Mouse (Mus musculus) thymus, postnatal 10 days (tissue): ENCODE measurements around the gene Aup1.

Experiments
- DNase-seq, 2 experiments: peaks; one replicate each; pipeline ENCODE4 v3.0.0; 2021; ENCODE audit warnings: low spot score in 2 of 2

Aup1 gene

DNA sequence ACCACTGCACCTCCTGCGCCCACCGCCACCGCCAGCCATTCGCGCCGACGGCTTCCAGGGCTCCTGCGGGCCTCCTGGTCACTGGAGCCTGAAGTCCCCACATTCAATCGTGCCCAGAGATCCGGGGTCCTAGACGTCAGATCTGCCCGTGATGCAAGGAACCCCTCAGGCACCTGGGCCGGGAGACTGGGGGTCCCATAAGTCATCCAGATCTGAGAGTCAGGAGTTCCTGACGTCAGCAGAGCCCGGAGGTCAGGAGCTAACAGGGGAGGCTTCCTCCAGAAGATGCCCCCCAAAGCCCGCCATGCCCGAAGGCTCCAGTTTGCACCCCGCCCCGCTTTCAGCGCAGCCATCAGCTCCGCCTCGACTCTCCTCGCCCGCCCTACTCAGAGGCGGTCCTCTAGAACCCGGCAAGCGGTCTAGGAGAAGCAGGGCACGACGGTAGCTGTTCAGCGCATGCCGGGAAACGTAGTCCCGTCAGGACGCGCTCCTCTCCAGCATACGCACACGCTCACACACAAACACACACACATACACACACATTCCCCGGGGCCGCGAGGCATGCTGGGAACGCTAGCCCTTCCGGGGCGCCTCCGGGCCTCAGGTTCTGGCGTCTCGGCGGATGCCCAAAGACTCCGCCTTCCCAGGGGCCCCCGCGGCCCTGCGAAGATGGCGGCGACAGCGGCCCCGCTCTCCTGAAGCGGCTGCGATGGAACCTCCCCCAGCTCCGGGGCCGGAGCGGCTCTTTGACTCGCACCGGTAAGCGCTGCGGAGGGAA is at the start of gene Aup1:
Gene Aup1, plus strand, starts transcription at position 448 of the 778 bp plus-strand sequence.
- peak; percentile 96 for DNase-seq

DNA sequence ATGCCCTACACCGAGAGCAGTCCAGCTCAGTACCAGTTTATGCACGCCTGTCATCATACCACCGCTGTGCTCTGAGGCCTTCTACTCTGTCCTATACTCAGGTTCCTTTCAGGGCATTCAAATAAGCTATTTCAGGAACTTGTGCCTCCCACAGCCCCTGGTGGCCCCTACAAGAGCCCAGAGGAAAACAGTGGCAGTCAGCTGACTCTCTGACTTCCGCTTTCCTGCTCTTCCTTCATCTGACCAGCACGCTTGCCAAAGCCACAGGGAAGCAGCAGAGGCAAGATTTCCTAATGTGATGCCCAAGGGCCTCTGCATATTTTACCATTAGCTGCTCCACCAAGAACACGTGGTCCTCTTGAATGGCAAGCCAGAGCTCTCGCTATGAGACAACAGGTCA is 49.4 kb upstream of the Aup1 start:
- no peak for DNase-seq

DNA sequence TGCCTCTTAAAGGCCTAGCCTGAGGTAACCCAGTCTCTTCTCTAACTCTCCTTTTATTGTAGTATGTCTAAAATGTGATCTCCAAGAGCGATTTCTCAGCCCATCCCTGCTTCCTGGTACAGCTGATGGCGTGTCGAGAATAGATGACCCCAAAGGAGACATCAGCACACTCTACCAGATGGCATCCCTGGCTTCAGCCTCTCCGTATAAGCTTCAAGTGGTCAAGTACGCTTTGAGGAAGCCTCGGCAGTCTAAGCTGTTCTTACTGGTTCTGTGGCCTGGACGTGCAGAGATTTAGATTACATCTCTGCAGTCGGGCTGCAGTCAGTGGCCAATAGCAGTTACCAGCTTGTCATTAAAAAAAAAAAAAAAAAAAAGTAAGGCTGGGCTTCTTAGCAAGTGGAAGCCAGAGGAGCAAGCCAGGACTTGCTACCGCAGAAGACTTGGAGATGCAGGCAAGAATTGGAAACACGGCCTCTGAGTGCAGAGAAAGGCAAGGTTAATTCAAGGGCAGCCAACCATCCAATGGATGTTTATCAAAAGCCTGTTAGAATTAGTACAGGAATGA is 48.8 kb upstream of the Aup1 start:
- no peak for DNase-seq

DNA sequence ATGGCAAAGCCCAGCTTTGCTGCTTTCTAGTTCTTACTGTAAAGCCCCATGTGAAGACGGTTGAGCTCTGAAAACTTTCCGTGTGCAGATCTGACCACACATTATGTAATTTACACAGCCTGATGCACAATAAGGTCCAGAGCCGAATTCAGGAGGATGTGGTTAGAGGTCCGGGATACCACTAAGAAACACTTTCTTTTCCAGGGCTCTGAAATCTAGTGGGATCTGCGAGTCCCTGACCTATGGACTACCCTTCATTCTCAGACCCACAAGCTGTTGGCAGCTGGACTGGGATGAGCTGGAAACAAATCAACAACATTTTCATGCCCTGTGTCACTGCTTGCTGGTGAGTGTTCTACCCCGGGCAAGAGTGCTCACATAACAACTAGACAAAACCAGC is 48.2 kb upstream of the Aup1 start:
- no peak for DNase-seq

DNA sequence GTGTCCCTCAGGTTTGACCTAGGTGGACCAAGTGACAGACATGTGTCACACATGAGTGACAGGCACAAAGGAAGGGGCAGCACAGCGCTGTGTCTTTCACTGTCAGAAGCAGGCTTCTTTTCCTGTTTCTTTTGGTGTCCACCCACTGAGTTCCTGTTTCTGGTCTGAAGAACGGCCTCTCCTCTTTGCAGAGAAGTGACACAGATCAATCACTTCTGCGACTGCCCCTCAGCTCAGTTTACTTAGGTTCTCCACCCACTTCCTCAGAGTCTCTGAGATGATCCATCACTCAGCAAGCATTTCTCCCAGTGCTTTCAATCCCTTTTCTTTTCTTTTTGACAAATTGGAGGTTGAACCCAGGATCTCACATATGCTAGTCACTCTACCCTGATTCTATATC is 45.7 kb upstream of the Aup1 start:
- DNase-seq = no peak

DNA sequence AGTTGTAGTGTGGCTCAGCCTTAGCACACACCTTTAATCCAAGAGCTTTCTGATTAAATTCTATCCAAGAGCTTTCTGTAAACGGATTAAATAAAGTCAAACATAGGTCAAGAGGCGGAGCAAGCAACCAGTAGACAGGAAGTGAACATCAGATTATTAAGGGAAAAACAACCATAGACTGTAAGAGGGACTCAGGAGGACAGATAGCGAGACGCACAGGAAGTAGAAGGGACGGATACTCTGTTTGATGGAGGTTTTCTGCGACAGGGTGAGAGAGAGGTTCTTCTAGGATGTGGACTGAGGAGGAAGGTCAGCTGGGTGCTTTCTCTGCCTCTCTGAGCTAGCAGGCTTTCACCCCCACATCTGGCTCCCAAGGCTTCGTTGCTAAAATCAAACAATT is 44.3 kb upstream of the Aup1 start:
- no peak for DNase-seq

DNA sequence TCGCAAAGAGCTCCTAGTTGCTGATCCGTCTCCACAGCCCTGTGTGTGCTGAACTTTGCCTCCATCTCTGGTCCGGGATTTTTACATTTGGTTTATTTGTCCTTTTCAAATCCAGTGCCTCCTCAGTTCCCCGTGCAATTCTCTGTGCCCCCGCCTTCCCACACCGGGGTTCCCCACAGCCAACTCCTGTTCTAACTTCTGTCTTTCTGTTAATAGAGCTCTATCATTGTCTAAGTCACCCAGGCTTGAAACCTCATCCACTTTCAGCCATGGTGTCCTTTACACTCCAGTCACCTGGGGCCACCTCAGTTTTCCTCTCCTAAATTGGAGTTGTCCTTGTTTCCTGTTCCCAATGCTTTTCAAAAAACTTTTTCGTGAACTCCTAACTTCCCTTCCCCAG is 43.1 kb upstream of the Aup1 start:
- no peak for DNase-seq

DNA sequence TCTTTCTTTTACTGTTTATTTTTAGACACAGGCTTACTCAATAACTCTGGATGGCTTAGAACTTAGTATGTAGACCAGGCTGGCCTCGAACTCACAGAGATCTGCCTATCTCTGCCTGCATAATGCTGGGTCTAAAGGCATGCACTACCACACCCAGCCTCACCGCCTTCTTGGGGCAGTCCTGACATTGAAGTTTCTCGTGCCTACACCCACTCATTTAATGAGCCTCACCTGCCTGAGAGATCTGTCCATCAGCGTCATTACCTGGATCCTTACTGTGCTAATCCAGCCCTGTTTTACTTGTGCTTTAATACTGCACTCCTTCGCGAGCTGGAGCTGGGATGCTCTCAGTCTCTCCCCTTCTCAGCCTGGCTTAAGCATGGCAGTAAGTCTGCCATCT is 42.6 kb upstream of the Aup1 start:
- DNase-seq = no peak

DNA sequence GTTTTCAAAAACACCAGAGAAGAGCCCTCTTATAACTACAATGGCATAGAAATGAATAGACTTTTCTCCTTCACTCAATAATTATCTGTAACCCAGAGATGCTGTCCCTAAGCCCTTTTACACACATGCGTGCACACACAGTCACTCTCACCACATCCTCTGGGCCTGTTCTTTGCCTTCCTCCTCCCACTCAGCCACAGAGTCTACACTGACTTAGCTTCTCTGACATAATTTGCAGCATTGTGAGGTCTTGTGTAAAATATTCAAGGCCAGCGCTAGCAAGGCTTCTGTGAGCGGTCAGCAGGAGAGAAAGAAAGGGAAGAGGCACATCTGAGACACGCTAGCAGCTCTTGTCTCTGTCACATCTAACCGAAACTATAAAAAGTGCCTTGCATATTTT is 40.9 kb upstream of the Aup1 start:
- DNase-seq = no peak

DNA sequence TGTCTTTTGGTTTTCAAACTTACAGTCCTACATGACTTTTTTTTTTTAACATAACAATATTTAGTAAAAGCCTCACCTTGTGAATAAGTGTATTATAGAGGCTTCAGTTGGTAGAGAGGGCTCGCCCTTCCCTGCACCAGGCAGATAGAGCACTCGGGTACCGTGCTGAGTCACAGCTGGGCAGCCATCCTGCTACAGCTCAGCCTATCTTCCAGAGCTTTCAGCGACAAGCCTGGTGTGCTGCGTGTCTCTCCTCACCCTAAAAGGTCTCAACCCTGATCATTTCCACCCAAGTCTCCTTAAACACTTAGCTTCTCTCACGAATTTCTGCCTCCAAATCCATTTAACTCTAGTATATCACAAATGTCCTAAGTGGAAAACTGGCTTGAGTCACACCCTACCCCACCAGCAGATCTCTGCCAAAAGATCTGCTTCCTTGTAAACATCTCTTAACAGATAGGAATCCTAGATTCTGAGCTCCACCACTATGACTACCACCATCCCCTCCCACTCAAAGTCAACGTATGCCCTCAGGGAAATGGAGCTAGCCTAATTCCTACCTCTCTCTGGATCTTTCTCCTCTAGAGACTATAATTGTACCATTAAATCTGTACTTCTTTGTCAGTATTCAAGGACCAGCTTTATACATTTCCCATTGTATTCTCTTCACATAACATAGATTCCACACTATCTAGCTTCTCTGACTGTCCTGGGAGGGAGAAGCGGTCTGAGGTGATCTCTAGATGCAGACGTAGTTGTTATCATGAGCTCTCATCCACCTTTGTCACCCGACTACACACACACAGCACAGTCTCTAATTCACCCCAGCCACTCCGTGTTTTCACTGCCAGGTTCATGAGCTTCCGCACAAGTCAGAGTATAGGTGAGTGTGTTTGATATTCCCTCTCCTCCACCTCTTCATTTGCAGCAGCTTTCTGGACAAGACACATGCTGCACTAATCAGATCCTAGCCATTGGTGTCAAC is 39.5 kb upstream of the Aup1 start:
- no peak for DNase-seq

DNA sequence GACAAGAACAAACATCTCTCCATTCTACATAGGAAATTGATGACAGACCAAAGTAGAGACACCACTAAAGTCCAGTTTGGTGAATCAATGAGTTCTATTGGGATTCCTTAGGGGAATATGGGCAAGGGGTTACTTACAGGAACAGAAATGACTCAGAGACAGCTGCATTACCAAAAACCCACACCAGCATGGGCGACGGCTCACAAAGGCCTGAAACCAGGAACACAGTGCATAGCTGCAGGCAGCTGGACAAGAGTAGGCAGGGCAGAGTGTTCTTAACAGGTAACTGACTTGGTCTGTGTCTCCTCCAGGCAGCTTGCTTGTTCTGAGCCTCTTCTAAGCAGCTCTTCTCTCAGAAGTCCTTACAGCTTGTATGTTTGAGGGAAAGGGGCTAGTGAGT is 38.6 kb upstream of the Aup1 start:
- DNase-seq = no peak

DNA sequence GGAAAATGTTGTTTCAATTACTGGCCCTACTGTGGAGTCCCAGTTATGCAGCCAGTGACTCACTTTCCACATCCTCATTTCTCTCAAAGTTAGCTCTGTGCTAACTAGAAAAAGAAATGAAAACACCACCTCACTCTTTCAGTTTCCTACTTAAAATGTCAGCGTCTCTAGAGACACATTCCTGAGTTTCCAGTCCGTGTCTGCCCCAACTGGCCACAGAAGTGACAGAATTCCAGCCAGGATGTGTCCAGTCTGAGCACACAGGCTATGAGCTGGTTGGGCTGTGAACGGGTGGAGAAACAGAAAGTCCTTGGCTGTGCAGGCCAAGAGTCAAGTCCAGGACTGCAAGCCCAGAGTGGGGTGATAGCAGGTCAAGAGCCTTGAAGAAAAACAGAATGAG is 37.1 kb upstream of the Aup1 start:
- no peak for DNase-seq

DNA sequence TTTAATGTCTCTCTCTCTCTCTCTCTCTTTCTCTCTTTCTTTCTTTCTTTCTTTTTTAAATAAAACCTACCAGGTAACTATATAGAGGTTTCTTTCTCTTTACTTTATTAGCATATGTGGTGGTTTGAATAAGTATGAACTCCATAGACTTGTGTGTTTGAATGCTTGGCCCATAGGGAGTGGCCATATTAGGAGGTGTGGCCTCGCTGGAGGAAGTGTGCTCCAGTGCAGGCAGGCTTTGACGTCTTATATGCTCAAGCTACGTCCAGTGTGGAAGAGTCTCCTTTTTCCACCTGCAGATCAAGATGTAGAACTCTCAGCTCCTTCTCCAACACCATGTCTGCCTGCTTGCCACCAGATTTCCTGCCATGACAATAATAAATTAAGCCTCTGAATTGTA is 35.3 kb upstream of the Aup1 start:
- DNase-seq = no peak

DNA sequence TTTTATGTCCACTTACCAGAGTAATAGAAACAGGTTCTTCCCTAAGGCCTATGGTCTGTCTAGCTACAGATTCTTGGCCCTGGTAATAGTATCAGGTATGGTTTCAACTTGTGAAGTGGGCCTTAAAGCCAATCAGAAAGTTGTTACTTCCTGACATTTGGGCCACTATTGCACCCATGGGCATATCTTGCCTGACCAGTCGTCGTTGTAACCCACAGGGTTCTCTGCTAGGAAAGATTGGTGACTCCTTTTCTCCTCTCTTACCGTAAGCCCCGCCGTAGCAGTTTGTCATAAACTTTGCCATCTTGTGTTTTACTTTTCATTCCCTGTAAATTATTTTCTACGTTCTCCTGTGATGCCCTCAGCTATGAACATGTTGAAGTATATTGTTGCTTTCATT is 34.2 kb upstream of the Aup1 start:
- DNase-seq = no peak

DNA sequence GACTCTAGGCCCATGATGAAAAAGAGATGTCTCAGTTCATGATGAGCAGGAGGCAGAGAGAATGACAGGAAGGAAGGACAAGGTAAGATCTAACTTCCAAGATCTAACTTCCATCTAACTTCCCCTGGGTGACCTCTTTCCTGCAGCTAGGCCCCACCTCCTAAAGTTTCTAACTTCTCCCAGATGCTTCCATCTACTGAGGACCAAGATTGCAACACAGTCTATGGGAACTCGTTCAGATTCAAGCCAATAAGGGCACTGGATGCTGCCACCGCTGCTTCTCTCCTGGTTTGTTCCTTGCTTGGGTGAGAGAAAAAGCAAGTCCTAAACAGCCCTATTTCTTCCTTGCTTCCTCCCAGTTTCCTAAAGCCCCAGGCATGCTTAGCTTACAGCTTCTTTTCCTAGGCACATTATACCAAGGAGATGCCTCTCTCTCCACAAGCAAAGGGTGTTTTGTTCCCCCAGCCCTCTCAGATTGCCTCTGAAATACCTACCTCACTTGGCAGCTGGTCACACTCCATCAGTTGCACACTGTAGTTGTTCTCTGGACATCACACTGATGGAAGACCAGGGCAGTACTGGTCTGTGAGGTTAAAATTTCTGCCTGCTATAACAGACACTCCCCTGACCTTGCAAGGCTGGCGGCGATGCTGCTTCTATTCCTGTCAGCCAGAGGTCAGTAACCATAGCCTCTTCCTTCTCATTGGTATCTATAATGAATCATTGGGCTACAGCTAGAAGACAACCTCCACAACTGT is 33.3 kb upstream of the Aup1 start:
- no peak for DNase-seq

DNA sequence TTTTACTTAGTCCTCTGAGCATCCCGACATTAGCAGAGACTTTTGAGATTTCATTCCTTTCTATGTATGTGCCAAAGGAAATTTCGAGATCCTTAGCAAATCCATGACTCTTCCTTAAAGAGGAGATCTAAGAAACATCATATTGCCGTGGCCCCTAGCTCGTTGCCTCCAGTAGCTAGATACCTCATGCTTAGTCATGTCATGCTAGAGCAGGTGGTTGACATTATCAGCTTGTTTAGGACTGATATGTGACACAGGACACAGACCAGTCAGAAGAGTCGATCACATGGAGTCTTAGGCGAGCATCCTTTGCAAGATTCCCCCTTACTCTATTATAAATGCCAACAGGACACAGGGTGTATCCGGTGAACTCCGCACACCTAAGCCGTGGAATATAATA is 31.3 kb upstream of the Aup1 start:
- no peak for DNase-seq

DNA sequence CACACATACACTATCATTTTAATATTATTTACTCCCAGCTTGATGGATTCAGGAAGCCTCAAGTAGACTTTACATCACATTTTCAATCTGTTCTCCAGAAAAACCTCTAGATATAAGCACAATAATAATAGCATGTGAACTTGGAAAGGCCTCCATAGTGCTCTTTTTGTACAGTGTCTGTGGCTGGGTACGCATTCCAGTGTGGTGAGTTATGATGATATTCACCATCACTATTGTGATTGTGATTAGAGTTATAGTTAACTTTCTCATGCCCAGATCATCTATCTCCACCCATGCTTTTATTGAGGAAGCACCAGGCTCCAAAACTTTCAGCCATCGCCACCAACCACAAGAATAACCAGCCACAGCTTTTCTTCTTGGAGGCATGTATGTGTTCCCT is 30.5 kb upstream of the Aup1 start:
- DNase-seq = no peak

DNA sequence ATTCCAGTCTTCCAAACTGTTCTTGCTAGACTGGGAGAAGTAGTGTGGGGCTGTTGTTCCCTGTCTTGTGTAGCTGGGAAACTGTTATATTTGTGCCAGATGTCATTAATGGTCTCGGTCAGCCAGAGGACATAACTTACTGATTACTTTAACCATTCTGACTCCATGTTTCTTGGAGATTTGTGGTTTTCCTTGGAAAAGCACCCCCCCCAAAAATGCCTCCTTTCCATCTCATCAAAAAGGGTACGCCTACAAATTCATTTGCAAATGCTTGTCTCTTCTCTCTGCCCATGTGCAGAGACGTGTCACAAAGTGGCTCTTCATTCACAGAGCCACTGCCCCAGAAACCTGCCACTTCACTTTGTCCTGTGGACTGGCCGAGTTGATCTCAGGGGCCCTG is 29.9 kb upstream of the Aup1 start:
- DNase-seq = no peak

DNA sequence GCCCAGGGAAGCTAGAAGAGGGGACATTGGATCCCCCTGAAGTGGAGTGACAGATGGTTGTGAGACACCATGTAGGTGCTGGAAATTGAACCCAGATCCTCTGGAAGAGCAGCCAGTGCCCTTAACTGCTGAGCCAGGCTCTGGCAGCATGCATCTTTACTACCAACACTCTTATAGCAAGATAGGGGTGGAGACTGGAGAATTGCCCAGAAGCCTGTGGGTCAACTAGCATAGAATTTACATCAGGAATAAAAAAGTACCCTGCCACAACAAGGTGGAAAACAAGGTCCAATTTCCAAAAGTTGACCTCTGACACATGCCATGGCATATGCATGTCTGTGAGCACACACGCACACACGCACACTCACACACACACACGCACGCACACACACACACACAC is 29.1 kb upstream of the Aup1 start:
- no peak for DNase-seq

DNA sequence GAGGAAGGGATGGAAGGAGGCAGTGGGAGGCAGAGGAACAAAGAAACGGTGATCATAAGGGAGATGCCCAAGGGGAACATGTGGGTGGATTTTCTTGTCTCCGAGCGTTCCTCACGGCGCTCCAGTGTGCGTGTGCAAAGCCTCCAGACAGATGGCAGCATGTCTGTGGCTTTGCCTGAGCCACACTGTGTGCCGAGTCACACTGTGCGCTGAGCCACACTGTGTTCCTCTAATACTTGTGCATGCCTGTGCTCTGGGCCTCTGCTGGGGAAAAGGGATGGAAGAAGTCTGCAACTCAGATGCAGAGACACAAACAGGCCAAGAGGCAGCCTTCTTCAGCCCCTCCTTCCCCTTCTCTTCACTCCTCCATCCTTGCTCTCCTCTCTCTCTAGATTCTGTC is 27.0 kb upstream of the Aup1 start:
- no peak for DNase-seq

DNA sequence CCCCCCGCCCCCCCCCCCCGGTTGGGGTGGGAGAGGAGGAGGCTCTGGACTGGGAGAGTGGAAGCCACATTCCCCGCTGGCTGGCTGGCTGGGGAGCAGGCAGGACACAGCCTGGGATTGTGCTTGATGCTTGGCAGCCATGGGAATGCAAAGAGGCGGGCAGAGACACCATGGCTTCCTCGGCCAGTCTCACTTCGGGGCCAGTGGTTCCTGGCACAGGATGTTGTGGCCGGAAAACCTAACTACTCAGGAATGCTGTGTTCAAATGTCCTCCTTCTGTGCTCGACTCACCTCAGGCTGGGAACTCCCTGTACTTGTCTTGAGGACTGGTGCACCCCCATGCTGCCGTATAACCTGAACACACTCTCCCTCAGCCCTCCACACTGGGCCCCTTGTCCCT is 26.6 kb upstream of the Aup1 start:
- DNase-seq = no peak

DNA sequence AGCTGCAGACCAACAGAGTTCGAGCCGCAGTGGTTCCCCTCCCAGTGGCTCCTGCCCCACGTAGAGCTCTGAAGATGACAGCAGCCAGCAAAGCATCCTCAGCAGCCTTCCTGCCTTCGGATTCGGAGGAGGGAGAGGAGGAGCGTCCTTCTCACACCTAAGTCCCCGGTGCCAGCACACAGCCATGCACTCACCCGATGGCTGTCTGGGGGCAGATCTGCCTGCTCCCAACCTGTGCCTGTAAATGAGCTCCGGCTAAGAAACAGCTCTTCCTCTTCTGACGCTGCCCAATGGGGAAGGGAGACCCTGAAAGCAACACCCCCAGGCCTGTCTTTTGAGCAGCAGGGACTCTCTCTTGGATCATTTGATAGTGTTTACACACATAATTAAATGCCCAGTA is 24.5 kb upstream of the Aup1 start:
- no peak for DNase-seq
